Mouse (Mus musculus) activated CD4-positive, CD25-positive, alpha-beta regulatory T cell, adult 4 months (primary cell): ENCODE measurements at regions not wholly inside any gene's neighbourhood (a gene's known extent, or its start where the extent isn't known, plus 50 kb on each side); places are given as distances from the start of the nearest gene placed in this dataset.

Experiments
- ATAC-seq: one replicate; pipeline ENCODE4 v1.8.0; 2017

DNA sequence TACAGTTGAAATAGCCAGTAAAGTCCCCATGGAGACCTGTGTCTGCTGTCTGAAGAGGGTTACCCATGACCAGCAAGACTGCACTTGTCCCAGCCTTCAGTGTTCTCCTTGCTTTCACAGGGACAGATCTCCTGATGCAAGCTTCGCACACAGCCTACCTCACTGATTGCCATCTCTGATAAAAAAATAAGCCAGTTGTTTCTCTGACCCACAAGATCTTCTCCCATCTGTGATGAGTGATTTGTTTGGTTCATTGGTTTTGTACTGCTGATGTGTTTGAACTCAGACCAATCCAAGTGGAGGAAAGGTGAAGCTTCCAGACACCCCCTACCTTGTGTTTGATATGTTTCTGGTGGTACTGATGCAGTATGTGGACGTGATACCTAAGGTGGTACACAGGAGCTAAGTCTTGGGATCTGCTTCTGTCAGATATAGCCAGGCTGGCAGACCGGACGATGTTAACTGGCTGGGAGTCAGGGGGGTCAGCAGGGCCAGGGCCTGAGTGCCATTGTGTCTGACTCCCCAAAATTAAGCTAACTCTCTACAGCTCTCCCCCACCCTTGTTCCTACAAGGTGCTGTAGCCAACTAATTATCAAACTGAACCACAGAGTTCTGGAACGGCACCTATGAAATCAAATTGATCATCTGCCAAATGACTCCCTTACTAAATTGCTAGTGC, 139.2 kb upstream of the Cpeb2 start:
- no peak for ATAC-seq

DNA sequence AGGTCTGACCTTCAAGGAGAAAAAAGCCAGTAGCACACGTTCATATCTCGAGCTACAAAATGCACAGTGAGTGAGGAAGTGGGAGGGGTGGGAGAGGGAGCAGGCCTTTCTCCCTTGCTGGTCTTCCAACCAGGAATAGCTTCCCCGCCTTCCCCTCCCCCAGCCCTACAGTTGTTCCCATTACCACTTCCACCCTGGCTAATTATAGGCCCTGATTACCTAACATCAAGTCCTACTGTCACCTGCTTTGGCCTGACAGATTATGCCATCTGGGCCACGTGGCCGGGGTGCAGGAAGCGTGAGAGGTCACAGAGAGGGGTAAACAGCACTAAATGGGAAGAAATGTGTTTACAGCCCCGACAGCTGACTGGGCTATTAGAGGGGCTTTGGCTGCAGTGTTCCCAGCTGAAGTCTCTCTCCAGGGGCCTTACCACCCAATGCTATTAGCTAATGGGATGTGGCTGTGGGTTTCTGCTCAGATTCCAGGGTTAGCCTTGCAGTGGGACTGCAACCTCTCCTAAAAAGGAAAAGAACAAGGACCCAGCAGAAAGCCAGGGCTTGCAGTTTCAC, 138.6 kb upstream of the Cpeb2 start:
- ATAC-seq, result no peak

DNA sequence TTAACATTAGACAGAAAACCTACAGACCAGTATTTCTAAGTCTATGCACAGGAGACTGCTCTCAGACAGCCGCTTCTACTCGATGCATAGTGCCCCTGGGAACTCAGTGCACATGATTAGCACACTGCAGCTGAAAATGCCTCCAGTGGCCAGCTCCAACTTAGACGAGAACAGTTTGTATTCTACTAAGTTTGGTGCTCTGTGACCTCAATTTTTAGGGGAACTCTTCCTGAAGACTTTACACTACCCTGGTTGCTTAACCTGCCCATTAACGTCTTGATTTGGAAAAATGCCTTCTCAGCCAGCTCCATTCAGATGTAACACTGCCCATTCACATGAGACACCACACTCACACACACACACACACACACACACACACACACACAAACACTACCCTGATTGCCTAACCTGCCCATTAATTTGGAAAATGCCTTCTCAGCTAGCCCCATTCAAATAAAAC, 130.9 kb upstream of the Cpeb2 start:
- no peak for ATAC-seq

DNA sequence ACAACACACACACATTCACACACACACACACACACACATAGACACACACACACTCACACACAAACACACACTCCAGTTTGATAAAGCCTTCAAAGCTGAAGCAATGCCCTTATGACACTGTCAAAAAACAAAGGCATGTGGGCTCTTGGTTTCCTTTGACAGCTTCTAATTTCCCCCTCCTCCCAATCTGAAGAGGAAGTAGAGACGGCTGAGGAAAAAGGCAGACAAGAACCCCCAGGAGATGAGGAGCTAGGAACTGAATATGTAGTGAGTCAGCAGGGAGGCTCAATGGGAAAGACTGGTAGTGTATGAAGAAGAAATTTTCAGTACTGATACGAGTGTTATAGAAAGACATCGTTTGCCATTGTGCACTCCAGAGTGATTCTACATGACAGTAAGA, 130.4 kb upstream of the Cpeb2 start:
- no peak for ATAC-seq

DNA sequence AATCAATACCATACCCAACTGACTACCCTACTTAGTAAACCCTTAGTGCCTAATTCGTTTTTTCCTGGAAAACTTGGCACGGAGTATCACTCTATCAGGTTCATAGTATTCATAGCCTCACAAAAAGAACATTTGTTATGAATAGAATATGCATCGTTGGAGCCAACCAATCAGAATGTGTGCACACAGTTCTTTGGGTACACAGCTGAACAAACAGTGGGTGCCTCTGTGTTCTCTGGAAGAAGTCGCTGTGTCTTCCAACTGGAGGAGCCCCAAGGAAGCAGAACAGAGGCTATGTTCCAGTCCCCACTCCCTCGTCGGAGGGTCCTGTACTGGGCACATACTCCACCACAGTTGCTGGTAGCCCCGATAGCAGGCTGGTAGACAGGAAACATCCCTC, 129.2 kb upstream of the Cpeb2 start:
- no peak for ATAC-seq

DNA sequence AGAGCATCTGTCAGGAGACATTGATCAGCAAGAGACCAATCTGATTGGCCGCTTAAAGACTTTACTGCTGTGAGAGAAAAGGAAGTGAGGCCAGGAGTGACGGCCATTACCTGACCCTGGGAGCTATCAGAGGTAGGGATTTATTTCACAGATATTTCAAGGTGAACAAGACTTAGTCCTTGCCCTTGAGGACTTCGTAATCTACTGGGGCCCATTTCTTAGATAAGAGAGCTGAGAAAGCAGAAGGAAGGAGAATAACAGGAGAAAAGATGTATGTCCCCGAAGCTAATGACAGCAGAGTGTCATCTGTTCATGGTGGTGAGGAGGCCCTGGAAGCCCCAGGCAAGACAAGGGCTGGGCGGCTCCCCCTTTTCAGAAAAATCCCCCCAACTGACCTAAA, 127.4 kb upstream of the Cpeb2 start:
- ATAC-seq, result no peak

DNA sequence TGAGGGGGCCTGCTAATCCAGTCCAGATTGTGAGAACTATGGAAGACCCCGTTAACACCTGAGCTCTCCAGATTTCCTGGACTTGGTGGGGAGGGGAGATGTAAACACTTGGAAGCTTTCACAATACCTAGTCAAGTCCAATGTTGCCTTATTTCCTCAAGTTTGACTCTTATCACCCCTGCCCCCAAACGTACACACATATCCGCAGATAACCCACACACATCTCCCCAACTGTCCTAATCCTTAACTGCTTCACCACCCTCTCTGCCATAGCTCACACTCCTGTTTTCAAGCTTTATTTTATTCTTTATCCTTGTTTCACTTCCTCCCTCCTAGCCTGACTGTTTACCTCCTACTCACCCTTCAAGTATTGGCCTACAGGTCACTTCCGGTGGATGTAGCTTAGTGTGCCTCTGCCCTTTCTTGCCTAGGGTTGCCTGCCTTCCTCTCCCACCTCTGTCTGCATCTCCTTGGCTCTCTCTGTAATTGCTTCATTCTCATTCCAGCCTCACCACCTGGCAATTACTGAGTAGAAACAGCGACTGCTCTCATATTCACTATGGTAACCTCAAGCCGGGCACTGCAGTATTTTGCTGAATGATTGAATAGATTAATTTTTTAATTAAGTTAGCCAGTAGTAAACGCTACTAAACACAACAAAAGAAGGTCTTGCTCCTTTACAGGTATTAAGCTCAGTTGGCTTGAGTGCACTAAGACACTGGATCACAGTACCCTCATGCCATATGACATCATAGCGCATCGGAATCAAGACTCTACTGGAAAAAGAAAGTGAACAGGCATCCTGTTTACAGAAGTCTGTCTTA, 125.3 kb upstream of the Cpeb2 start:
- ATAC-seq, result no peak

DNA sequence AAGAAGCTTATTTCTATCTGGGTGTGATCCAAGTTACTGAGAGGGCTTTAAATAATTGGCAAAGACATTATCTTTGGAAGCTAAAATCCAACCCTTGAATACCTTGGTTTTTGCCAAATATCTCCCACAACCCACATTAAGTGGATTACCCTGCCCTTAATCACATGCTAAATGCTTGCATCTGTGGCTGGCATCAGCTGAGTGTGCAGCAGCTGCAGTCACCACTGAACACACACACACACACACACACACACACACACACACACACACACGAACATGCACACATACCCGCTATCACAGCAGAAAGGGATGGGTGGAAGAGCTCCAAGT, 124.7 kb upstream of the Cpeb2 start:
- ATAC-seq, result no peak

DNA sequence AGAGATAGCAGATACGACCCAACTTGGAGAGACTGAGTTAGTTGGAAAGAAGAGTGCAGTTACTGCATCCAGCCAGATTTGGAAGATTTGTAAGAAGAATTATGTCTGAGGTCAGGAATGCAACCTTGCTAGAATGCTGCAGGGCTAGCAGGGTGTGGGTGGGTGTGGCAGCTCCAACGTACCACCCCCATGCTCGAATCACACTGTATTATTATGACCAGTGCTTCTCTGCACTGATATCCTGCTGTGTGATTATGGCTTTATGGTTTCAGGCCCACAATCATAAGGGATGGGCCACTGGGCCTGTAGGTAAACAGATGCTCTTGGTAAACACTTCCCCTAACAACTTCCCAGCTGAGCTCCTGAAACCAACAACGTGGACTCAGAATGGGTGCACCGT, 122.8 kb upstream of the Cpeb2 start:
- no peak for ATAC-seq

DNA sequence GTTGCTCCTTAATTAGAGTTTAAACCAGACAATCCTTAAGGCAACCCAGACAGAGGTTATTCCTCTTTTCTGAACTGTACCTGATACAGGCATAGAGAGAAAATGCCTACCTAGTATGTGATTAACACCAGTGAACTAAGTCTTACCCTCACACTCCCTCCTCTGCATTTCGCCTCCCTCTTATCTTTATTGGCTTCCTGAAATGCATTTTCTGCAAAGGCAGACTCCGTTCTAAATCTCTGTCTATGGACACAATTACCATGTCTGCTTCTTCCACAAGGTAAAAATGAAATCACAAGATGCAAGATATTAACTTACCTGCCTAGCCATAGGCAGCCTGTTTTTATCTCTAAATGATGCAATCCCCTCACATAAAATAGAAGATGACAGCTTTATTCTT, 121.2 kb upstream of the Cpeb2 start:
- ATAC-seq, result no peak

DNA sequence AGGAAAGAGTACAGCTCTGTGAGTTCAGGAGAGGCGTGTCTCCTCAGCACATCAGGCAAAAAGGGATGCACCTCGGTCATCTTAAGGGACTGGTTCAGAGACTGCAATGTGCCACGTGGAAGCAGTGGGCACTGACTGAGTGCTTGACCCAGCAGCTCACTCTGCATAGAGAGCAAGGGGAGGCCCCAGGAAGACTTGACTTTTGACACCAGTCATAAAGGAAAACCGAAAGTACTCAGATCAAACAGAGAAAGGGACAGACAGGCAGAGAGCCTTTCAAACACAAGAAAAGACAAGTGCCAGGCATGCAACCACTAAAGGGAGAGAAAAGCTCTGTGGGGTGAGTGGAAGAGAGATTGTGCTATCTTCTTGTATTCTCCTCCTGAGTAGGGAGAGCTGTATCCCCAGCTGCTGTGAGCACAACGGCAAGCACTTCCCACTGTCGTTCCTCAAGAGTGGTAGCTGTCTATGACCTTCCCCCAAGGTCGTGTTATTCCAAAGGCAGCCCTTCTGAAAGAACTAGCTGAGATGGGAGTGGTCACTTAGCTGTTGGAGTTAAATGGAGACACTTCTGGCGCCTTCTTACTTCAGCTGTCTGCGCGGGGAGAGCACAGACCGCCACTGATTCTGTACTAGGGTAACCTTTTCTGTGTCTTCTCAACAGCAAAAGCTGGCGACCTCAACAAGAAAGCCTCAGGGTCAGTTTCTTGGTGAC, 119.4 kb upstream of the Cpeb2 start:
- ATAC-seq, result peak; percentile 14

DNA sequence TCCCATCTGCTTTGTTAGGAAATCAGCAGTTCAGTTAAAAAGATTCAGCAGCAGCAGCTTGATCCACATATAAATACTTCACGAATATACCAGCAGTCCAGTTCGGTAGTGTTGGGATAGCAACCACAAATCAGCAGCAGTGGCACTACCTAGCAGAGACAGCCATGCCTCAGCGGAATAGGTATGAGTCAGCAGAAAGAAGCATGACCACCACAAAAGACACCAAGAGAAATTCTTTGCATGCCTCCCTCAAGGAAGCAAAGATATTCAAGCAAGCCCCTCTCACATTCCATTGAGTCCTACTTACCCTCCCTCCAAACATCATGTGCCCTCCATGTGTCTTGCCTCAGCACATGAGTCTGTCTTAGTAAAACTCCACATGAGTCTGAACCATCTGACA, 117.5 kb upstream of the Cpeb2 start:
- no peak for ATAC-seq

DNA sequence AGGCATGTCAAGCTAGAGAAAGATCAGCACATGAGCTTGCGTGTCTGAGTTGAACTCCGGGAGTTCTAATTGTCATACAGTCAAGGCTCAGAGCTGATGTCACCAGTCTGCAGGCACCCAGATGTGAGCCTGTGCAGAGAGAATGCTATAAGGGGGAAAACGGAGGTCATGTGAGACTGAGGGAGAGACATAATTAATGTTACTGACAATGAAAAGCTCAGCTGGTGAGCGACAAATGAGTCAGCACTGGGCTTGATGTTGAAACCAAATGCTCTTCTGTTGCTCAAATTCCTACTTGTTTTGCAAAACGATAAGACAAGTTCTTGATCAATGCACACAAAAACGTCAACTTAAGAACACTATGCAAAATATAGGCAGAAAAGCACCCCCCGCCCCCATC, 116.1 kb upstream of the Cpeb2 start:
- no peak for ATAC-seq

DNA sequence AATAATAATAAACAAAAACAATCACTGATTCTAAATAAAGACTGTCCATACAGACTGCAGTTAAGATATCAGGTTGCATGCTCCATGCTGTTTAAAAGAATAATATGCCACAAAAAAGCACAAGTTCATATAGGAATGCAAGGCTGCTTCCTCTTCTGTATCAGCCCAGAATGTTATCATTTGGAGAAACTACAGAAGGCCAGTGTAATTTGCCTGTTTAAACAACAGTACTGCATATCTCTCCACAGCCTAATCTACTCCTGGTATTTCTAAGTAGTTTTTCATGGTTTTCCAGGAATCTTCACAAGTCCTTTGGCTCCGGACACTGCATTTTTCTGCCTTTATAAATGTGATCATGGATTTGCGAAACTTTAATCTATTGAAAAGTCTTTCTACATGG, 111.9 kb upstream of the Cpeb2 start:
- ATAC-seq, result no peak

DNA sequence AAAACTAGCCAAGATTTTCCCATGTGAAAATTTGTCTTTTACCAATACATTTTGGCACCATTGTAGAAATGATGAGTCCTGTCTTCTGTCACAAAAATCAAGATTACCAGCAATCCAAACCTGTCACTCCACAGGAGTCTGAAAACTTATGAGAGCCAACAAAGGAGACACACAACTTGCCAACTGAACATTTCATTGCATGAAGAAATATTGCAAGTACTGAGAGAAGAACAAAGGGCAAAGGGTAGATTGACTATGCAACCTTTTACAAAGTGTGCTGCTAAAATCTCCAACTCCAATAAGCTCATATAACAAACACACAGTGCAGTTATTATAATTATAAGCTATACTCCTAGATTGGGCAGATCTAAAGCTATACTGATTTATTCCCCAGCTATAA, 108.7 kb upstream of the Cpeb2 start:
- no peak for ATAC-seq

DNA sequence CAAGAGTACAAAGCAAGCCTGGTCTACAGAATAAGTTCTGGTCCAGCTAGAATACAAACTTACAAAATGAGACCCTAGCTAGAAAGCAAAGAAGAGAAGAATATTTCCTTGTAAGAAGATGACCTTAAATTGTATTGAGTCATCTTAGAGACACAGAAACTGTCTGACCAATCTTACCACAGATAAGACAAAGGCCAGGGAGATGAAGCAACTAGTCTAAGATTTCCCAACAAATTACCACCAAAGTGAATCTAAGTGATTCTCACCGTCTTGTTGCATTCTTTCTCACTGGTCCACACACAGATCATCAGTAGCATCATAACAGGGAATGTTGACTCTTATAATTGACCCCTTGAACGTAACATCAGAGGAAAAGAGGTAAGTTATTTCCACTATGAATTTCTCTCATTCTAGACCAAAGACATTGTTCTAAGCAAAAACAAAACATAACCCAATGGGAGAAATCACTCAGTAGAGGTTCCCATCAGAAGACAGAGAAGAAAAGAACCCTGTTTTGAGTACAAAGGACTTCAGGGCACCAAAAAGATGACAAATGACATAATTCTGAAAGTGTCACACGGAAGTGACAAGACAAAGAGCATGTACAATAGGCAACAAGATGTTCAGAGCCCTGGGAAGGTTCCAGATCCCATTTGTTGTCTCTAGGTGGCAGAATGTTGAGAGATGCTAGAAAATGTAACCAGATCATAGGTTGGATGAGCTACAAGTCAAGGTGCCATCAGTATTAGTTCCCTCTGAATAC, 107.0 kb upstream of the Cpeb2 start:
- no peak for ATAC-seq

DNA sequence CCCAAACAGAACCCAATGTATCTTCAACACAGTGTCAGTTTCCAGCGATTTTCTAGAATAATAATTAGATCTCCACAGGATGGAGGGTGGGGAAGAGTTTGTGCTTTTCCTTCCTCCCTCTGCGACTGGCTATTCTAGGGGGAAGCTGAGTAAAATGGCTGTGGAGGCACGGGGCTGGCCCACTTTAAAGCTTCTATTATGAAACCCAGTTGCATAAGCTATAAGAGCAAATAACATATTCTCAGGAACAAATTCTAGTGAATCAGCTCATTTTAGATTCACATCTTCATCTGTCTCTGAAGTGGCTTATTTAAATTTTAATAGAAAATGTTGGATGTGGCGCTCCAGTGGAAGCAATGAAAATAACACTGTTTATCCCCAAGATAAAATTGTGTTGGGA, 102.6 kb upstream of the Cpeb2 start:
- ATAC-seq, result no peak

DNA sequence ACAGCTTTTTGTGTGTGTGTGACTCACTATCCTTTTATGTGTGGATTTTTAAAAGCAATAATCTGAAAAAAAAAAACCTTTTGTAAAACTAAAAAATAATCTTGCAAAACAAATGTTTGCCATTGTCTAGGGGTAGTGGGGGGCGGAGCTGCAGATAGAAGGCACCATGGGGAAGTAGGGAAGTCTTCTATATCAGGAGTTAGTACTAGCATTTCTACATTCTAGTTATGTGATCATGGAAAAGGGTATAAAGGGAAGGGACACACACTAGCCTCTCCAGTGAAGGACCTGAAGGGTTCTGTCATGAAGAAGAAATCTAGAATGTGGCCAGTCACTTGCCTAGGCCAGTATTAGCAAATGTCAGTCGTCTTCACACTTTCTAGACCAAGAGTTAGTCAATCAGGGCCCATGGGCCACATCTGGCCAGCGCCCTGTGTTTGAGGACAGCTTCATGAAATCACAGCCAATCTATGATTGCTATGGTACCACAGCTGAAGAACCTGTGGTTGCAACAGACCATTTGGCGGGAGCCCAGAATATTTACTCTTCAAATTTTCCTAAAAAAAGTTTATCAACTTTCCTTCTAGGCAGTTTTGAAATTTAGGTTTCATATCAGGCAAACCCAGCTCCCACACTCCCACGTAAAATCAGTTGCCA, 101.9 kb upstream of the Cpeb2 start:
- no peak for ATAC-seq

DNA sequence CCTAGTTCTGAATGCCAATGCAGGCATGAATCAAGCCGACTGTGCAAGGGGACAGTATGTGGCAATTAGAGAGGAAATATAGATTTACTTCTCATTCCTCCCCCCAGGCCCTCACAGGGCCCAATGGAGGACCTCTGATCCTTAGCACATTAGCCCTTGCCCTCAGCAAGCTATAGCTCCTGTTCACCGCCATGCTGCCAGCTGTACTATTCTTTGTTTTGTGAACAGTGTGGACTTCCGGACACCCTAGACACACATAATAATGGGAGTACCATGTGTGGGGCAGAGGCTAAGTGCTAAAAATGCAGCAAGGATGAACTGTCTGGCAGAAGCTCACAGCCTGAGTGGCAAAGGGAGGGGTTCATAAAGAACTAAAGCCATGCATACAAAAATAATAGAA, 99.3 kb upstream of the Cpeb2 start:
- no peak for ATAC-seq

DNA sequence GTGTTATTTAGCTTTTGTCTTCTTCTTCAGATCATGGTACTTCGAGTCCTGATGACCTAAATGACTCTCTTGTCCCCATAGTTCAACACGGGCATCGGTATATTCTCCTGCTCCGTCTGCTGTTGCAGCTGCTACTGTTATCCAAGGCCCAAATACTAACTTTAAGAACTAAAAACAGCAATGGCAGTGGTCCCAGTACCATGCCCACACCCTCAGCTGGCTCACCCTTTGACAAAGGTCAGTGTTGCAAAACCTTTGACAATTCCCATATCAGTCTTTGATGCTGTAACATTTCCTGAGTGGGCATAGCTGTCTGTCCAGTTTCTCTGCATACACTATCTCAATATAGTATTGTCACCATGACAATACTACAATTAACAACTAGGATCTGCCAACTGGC, 96.8 kb upstream of the Cpeb2 start:
- no peak for ATAC-seq

DNA sequence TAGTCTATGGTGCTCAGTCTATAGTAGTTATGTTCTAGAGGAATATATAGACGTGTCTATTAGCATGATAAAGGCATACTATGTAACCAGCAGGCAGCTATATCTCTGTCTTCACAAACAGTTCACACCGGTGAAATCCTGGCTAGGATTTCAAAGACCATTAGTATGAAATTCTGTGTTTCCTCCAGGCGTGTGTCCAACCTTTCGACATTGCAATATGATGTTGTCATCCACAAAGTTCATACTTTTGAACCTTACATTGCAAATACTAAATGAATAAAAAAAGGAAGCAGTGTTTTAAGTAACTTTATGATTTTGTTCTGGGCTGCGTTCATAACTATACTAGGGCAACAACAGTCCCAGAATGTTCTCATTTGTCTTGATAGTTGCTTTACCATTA, 95.2 kb upstream of the Cpeb2 start:
- no peak for ATAC-seq

DNA sequence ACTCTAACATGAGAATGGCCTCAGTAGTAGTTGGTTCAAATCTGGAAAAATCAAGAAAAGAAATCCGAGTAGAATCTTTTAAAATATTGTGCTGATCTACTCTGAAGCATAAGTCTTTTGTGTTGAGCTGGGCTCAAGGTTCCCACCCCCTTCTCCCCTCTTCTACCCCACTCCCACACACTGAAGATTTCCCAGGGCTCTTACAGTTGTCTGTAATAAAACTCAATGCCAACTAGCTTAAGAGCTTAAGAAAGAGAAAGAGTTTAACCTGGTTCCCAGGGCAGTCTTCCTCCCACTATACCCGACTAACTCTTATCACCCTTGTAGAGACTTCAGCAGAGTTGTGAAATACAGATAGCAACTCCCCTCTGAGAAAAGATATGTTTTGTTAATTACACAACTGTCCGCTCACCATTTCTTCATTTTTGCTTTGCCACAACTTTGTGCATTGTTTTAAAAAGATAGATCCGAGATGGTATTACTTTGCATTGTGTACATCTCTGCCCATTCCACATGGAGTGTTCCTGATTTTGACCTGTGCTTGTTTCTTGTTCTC, 94.0 kb upstream of the Cpeb2 start:
- ATAC-seq, result no peak
